Mouse (Mus musculus): ENCODE data around the gene Tas2r130. TPM values are rescaled to one million over a fixed set of nuclear protein-coding genes. Genes with fewer than 3 reads are reported as not detected.

Tas2r130 gene
- not detected in 2 replicates for polyA plus RNA-seq (2012; rRNA removed)

GRCm38 (mm10) chr6:131630812-131631211, at the start of gene Tas2r130:
Gene Tas2r130 (minus strand): TSS chr6:131630912.

GRCm38 (mm10) chr6:131678786-131679185, 48.1 kb upstream of the Tas2r130 start, which contains the start of gene Tas2r106:
Gene Tas2r106 (minus strand): TSS chr6:131678886.

GRCm38 (mm10) chr6:131660049-131660448, 29.3 kb upstream of the Tas2r130 start, which contains the start of gene Tas2r107:
Gene Tas2r107 (minus strand): TSS chr6:131660149.

Other genes starting within 250 kb of the Tas2r130 start
- 85.8 and 102 TPM in 2 replicates for gene Ybx3, start 242.4 kb downstream of the Tas2r130 start, polyA plus RNA-seq (2012; rRNA removed)
- not detected in 2 replicates for gene 5430401F13Rik, start 144.5 kb downstream of the Tas2r130 start, polyA plus RNA-seq (2012; rRNA removed)
- not detected in 2 replicates for gene Gm6619, start 144.5 kb downstream of the Tas2r130 start, polyA plus RNA-seq (2012; rRNA removed)
- not detected in 2 replicates for gene Tas2r107, start 29.2 kb upstream of the Tas2r130 start, polyA plus RNA-seq (2012; rRNA removed)
- not detected in 2 replicates for gene Tas2r106, start 48.0 kb upstream of the Tas2r130 start, polyA plus RNA-seq (2012; rRNA removed)
- gene Tas2r104, start 54.8 kb upstream of the Tas2r130 start, polyA plus RNA-seq (2012; rRNA removed): not detected in 2 replicates
- not detected in 2 replicates for gene Tas2r105, start 56.6 kb upstream of the Tas2r130 start, polyA plus RNA-seq (2012; rRNA removed)
- not detected in 2 replicates for gene Tas2r114, start 59.2 kb upstream of the Tas2r130 start, polyA plus RNA-seq (2012; rRNA removed)

All from liver, embryonic 18 days (tissue).